Mouse (Mus musculus) CD4-positive naive resting alpha-beta T cell, adult 76 days (primary cell): ENCODE data around the gene Xpot. TPM values are rescaled to one million over a fixed set of nuclear protein-coding genes. Genes with fewer than 3 reads are reported as not detected.

Source experiments
- total RNA-seq: library from RNA; stranded (reverse); gene quantifications from one replicate; pipeline ENCODE4 v1.2.4, GENCODE M21; 2023

Xpot gene
- 31.7 TPM for total RNA-seq

GRCm38 (mm10) chr10:121626186-121626882 lies at the start of gene Xpot:
Gene Xpot, minus strand, starts transcription at chr10:121626332.

GRCm38 (mm10) chr10:121641272-121642053 lies 15.3 kb upstream of the Xpot start, which contains the start of gene D930020B18Rik:
Gene D930020B18Rik, plus strand, starts transcription at chr10:121641588.

GRCm38 (mm10) chr10:121586675-121587370 lies 39.3 kb downstream of the Xpot start, which contains the start of gene Tbk1:
Gene Tbk1, minus strand, starts transcription at chr10:121586787.

Other genes starting within 250 kb of the Xpot start
- gene Rassf3, start 150.0 kb downstream of the Xpot start, total RNA-seq = 107 TPM
- gene Tbk1, start 39.5 kb downstream of the Xpot start, total RNA-seq = 118 TPM
- gene D930020B18Rik, start 15.3 kb upstream of the Xpot start, total RNA-seq = not detected
- 11.8 TPM for gene BC048403, start 113.6 kb upstream of the Xpot start, total RNA-seq